Mouse (Mus musculus) cerebral cortex, adult 2 months (tissue): Measurements from ENCODE around the gene Tank.

Experiments used
- WGBS: fragments of 180-500 bp; shearing (Covaris S2); methylation state at CpG from one replicate; pipeline ENCODE4 v1.1.7; 2018; 5-methylcytosine and 5-hydroxymethylcytosine counted together

Gene Tank

DNA sequence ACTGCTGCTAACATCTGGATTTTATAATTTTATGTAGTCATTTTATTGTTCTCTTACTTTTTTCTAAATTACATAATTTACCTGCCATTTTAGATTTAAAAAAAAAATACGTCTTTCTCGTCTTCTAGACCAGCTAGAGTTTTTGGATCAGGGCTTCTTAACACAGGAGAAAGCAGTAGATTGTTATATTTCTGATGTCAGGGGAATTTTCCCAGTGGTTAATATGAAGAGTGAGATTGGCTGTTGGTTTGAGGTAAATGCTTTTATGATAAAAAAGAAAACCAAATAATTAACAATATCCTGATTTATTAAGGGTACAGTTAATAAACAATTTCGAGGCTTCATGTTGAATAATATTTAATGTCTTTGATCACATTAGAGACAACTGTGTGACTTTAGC is 1.7 kb downstream of the Tank start:
- WGBS: 93% methylated on average over 3 of the region's 3 CpGs

DNA sequence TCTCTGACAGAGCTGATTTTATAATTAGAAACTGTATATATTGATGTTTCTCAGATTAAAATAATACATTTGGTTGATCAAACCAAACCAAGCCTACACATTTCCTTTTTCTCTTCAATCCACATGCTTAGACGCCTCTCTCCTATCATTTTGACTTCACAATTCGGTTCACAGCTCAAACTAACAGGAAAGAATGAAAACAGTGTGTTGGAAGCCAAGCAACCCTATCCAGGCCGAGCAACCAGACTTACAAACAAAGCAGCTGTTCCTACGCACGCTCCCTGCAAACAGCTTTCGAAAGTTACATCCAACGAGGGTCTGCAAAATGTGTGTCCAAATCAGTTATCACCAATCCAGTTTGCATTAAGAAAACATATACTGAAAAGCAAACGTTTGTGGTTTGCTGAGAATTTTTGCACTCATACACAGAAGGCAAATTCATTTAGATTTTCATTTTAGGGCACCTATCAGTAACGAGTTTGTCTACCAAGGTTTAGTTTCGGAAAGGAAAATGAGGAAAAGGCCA is 2.2 kb downstream of the Tank start:
- 66% methylated on average over 10 of the region's 10 CpGs for WGBS

DNA sequence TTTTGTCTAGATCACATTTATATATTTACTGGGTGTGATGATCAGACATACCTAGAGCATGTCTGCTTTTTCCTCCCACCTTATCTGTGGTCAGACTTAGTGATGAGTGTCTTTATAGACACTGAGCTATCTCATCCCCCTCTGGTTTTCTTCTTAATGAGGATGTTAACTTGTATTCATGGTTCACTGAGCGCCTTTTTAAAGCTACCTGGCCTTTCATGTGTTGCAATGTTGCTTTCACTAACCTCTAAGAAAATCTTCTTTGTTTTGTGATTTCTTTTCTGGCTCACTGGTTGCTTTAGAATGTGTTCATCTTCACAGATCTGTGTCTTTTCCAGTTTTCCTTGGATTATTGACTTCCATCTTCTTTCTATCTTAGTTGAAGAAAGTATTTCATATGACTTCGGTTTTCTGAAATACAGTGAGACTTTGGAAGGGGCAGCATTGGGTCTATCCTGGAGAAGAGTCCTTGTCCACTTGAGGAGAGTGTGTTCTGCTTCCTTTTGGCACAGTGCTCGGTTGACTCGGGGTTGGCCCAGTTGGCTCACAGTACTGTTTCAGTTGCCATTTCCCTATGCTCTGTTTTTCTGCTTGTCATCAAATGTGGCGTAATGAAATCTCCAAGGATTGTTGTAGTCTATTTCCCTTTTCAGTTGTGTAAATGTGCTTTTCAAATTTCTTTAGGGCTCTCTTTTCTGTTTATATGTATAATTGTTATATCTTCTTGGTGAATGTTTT is 4.4 kb downstream of the Tank start:
- 88% methylated on average over 5 of the region's 5 CpGs for WGBS

DNA sequence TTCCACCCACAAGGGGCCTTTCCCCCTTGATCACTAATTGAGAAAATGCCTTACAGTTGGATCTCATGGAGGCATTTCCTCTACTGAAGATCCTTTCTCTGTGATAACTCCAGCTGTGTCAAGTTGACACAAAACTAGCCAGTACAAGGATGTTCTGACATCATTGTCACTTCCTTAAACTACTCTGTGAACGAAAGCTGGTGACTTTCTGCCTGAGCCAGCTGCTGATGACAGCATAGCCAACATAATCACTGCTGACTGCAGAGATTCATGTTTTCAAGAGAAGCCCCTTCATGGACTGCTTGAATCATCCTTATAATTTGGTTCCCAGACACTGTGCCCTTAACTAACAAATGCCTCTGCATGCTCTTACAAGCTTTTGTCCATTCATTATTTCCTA is 7.1 kb downstream of the Tank start:
- 66% methylated on average over 1 of the region's 1 CpGs for whole genome bisulfite sequencing

DNA sequence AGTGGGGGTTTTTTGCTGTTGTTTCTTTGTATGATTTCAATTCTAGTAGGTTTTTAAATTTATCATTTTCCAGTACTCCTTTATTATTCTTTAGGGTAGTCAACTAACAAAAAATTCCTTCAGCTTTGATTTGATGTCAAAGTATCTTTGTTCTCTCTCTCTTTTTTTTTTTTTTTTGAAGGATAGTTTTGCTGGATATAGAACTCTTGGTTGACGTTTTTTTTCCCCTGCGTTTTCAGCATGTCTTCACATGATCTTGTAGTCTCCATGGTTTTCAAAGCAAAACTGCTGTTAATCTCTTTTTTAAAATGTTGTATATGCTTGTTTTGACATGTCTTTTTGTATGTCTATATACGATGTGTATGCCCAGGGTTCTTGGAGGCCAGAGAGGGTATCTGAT is 7.8 kb downstream of the Tank start:
- 96% methylated on average over 3 of the region's 3 CpGs for WGBS

DNA sequence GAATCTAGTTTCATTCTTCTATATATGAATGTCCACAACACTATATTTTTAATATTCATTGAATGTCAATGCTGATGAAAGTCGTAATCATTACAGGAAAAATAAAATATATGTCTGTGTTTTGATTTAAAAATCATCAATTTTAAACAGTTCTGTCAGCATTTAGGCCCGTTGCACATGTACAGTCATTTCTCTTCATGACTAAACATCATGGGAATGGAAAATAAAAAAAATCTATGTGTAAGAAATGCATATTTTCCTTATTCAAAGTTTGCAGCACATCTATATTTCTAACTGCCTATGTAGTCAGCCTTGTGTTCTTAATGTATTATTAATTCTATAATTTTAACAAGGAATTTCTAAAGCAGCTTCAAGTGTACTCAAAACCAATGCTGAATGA is 12.4 kb downstream of the Tank start:
- 97% methylated on average over 2 of the region's 2 CpGs for WGBS

DNA sequence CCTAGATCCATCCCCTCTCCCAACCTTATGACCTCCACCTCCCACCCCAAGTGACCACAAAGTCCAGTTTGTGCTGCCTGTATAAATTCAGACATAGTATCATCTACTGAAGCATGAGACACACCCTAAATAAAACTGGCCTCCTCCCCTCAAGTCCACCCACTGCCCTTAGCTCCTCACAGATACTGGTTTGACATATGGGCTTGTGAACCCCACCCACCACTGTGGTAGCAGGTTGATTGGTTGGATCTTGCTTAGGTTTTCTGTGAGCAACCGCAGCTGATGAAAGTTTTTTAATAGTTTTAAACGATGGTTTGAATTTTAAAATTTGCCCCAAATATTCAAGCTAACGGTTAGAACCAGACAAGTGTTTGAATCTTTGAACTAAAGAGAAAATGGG is 13.7 kb downstream of the Tank start:
- WGBS: 82% methylated on average over 3 of the region's 3 CpGs

DNA sequence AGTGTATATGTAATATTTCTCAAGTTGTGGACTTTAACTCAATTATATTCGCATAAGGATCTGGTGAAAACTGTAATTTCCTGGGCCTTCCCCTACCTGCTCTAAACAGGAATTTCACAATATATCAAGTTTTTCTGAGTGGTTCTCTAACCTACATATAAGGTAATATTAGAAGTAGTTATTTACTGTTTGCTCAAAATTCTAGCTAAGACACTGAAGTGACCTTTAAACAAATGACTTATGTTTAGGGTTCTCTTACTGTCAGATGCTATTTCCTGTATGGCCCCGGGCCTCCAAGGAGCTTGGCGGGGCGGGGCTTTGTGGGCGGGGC is 14.3 kb downstream of the Tank start:
- WGBS: 15% methylated on average over 5 of the region's 5 CpGs

DNA sequence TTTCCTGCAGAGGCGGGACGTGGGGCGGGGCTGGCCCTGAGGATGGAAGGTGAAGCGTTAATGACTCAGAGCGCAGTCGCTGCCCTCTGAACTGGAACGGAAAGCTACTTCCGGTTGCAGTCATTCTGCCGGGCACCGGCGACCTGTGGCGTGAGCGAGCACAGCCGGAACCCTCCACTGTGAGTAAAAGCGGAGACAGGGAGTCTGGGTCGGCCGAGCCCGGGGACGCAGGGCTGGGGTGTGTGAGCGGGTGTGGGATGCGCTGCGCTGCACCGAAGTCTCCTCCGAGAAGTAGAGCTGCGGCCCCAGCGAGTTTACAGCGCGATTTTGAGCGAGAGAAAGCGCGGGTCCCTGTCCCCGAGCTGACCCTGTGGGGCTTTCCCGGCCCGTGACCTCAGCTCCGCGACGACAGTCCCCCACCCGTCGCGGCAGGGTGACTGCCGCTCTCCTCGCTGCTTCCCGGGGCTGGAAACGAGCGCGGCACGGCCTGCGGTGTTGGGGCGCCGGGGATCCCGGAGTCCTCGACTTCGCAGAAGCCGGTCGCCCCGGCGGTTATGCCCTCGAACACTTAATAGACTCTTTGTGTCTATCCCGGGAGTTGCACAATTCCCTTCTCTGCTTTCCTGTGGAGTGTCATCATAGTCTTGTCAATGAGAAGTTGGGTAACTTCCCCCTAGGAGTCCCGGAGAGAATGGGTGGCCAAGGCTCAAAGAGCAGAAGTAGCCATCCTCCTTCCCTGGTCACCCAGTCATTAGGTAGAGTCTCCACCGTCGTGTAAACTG is 14.8 kb downstream of the Tank start:
- WGBS: under 1% methylated on average over 62 of the region's 62 CpGs

DNA sequence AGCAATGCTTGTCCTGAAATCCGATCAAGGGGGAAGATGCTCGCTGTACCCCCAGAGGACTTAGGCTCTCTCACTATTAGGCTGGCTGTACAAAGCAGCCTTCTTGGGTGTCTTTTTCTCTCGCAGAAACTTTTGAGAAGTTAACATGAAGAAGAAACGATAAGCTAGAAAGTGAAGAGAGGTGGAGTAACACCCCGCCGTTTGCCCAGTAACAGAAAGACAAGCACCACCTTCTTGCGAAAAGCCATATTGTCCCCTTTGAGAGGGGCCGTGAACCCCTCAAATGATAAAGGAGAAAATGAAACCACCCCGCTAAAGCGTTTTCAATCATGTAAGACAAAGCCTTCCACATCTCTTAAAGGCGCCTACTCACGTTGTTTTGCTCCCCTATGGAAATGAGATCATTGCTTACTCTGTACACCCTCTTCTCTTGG is 15.5 kb downstream of the Tank start:
- WGBS: 4% methylated on average over 12 of the region's 12 CpGs

DNA sequence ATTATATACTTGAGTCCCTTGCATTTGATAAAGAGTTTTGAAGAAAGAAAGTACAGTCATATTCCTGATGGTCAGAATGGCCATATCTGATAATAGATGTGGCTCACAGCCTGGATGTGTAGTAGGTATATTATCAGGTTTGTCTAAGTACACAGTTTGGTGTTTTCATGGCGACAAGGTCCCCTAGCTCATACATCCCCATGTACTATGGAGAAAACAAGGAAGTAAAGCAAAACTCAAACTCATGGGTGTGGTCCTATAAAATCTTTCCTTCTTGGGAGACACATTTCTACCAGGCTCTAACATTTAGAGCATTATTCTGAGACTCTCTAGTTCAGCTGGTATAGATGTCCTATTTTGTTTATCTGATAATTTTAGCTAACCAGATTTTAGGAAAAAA is 21.3 kb downstream of the Tank start:
- 92% methylated on average over 1 of the region's 1 CpGs for WGBS

DNA sequence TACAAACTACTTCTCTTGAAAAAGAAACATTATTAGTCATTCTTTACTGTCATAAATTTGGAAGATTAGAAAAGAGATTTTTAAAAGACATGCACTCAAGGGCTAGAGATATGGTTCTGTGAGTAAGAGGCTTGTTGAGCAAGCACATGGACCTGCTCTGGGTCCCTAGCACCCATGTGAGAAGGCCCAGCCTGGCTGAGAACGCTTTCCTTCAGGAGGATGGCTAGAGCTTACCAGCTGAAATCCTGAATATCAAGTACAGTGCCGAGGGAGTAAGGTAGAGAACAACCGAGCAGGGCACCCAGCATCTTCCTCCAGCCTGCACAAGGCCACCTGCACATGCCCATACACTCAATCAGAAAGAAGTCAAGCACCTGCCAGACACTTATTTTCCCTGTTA is 25.1 kb downstream of the Tank start:
- WGBS: 87% methylated on average over 3 of the region's 3 CpGs

DNA sequence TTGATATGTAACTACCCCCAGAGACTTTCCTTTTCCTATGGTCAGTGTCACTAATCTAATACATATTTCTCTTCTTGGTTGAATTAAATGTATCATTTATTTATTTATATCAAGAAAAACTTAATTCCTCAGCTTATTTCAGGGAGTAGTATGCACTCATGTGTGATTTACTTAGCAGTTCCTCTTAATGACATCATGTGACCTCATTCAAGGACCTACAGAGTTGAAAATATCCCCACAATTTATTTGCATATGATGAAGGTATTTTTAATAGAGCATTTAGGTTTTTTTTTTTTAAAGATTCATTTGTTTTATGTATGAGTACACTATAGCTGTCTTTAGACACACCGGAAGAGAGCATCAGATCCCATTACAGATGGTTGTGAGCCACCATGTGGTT is 28.6 kb downstream of the Tank start:
- WGBS: 93% methylated on average over 1 of the region's 1 CpGs

DNA sequence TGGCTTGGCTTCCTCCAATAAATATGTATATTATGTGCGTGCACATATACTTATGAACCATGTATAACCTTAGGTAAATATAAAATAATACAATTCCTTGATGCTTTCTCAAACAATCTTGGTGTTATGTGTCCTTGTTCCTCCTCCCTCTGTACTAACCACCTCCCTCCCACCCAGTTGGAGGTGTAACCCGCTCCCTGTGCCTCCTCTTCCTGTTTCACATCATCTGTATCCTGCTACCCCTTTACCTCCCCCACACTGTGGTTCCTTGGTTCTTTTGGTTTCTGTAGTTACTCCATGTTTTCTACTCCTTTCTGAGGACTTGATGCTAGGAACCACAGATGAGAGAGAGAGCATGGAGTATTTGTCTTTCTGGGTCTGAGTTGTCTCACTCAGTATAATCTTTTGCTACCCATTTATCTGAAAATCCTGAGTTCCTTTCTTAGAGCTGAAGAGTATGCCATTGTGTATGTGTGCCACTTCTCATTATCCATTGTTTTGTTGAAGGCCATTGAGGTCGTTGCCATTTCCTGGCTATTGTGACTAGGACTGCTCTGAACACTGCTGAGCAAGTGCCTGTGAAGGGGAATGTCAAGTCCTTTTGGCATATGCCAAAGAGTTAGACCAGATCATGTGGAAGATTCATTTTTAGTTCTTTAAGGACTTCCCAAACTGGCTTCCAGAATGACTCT is 52.6 kb downstream of the Tank start:
- 71% methylated on average over 3 of the region's 3 CpGs for WGBS

DNA sequence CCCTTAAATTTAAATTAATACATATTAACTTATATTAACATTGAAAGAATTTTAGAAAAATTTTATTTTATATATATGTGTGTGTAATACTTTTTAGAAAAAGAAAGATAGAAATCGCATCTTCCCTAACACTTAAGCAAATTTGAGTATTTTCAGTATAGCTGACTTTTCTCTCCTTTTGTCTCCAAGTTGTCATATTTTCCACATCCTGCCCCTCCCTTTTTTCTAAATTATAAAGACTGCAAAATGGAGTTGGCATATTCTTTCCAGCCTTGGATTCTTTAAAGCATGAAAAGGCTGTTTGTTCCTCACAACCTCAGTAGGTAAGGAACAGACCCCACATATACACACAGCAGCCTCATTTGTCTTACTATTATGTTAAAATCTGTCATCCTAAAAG is 56.7 kb downstream of the Tank start:
- 94% methylated on average over 1 of the region's 1 CpGs for WGBS

DNA sequence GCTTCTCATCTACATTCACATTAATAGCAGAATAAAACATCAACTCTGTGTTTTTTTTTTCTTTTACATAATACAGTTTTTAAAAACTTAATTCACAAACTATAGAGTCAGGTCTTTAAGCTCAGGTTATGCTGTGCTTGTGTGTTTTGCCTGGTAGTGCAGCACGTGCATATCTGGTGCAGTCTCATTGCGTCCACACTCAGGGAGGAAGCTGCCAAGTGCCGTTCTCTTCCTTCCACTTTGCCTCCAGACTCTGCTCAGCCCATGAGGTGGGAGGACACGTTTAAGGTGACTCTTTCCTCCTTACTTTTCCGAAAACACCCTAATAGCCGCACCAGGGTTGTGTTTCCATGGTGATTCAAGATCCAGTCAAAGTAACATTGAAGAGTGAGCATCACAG is 59.8 kb downstream of the Tank start:
- WGBS: 61% methylated on average over 6 of the region's 6 CpGs

DNA sequence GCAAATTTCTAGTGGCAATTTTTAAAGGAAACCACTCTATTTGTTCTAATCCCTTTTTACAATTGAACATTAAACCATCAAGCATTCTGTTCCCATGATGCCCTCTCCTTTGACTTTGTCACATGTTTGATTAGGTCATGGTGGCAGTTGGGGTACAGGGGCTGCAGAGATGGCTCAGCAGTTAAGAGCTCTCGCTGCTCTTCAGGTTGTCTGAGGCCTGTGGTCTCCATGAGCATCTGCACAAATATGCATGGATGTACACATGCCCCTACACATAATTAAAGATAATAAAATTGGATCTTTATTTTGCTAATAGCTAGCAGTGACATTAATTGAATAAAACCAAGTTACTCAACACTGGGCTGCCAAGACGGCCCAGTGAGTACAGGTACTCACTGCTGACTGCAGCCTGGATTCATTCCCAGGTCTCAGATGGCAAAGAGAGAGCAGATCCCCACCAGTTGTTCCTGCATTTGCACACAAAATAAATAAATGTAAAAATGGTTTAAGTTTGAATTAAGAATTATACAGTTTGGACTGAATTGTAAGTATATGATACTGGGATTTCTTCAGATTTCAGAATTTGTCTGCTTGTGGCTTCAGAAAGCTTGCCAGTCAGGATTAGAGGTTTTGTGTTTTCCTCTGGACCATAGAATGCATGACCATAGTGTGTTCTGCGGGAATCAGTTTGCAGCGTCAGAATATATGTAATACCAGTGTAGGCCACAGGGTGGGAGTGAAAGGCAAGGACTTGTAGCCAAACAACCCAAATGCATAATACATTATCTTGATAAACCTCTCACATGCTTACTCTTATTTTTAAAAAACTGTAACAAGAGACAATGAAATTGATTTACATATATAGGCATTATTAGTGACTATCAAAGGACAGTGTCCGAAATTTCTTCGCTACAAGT is 64.3 kb downstream of the Tank start:
- 50% methylated on average over 6 of the region's 6 CpGs for WGBS

DNA sequence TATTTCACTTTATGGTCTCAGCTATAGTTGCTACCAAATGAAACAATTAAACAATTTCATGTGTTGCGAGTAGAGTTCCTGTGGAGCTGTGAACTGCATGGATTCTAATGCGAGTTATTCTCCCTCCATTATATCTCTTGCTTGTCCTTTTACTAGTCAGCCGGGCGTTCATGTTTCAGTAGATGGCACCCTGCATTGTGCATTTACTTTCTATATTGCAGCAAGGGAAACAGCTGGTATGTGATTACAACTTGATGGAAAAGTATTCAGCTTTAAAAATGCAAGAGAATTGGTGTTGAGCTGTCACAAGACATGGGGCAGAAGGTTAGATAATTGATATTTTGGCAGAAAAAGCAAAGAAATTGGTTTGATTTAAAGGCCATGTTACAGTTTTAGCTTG is 72.8 kb downstream of the Tank start:
- 71% methylated on average over 4 of the region's 4 CpGs for WGBS

DNA sequence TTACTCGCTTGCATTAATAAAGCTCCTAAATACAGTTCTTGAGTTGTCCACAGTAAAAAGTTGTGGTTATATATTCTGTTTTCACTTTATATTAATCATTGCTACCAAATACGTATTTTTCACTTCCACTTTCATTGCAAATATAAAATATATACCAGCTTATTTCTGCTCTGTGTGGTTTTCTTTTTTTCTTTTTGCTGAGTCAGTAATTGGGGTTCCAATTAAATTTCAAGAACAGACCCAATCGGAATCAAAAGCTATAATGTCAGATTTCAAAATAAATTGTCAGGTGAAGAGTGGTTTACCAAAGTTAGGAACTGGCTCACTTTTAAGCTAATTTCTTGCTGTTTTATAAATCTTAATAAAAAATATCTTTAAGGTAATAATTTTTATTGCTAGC is 73.3 kb downstream of the Tank start:
- 84% methylated on average over 3 of the region's 3 CpGs for WGBS

DNA sequence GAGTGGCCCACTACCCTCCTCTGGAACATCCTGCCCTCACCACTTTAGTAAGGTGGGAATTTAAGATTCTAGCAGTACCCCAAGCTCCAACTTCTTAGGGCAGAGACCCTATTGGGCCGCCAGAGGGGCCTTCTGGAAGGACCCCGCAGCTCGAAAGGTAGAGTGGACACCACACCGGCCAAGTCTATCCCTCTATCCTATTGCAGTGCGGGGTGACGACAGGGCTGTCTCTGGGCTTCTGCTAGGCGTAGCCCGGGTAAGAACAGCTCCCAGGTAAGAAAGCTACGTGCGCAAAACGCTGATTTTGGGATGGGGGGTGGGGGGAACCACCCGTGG is 76.6 kb downstream of the Tank start:
- 26% methylated on average over 12 of the region's 12 CpGs for WGBS

DNA sequence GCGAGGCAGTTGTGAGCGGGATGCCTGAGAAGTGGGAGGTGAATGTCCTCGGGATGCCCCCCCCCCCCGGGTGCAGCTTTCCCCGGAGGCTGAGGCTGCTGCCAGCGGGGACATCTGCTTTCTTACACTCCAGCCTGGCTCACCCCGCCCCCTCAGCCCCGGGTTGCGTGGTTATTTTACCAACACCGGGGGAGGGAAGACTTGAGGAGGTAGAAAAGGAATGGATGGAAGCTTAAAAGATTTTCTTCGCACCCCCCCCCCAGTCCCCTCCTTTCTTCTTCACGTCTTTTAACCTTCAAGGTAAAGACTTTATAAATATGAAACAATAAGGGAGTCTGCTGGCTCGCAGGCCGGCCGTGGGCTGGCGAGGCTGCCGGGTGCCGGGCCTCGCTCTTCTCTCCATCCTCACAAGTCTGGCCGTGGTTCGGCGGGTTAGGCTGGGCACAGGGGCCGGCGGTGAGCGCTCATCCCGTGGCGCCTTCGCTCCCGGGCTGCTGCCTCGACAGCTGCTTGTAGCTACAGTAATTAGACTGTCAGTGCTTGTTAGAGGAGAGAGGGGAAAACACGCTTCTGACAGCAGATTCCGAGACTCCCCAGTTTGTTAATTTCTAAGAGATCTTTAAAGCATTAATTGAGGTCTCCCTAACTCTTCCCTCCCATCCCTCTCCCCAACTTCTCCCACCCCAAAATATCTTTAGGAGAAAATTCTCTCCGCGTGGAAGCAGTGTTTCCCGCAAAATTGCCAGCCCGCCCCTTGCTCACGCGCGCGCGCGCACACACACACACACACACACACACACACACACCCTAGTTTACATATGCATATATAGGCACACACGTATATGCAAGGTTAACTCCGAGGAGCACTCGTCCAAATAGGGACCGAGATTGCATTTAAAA is 77.2 kb downstream of the Tank start:
- under 1% methylated on average over 46 of the region's 46 CpGs for WGBS
